Mouse (Mus musculus): Measurements from ENCODE around the gene Rffl. TPM values are rescaled to one million over a fixed set of nuclear protein-coding genes. Genes with fewer than 3 reads are reported as not detected.
A peak's percentile ranks its signal among the peaks of the same experiment; 100 is the strongest.

The Rffl gene
- polyA plus RNA-seq, 1 experiment from 2014 or later = 17.9 TPM

DNA sequence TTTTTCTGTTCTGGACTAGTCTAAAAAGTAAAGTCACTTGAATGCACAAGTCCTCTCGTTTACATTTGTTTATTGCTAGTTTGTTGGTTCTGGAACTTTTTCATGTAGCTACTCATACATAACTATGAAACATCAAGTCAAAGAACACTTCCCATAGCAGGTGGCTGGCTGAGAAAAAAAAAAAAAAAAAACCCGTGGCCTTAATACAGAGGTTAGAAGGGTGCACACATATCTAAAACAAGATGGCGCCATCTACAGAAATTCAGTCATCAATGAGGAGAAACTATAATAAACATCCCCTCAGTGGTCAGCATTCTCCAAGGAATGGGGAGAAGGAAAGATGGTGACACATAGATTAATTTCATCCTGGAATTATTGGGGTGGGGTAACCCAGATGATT, 63.6 kb downstream of the Rffl start:
- Histone ChIP-seq H3K4me3 (ENCODE audit: low read depth, low read length) (no peak overlapping the region), H3K27me3 (ENCODE audit: control insufficient read depth, insufficient read depth, low read length) (no peaks in the 10 kb centered on the region), H3K4me1 (ENCODE audit: control insufficient read depth, insufficient read depth, low read length) (no peaks in the 10 kb centered on the region), H3K4me2 (replicated peaks; ENCODE audit: low read depth, low read length) (no peak overlapping the region), H3K9me3 (ENCODE audit: control insufficient read depth, low read depth, low read length) (no peaks in the 10 kb centered on the region), H3K36me3 (ENCODE audit: control insufficient read depth, insufficient read depth, low read length) (peaks cover 18% of the 10 kb centered on the region), H3K9ac (replicated peaks; ENCODE audit: low read depth, low read length) (no peak overlapping the region), H3K27ac (ENCODE audit: low read length) (no peak overlapping the region)
- ATAC-seq (ENCODE audit: insufficient number of reproducible peaks, insufficient read depth, low FRiP score, low read depth) = no peak
- WGBS = 74% methylated on average over 3 of the region's 3 CpGs

DNA sequence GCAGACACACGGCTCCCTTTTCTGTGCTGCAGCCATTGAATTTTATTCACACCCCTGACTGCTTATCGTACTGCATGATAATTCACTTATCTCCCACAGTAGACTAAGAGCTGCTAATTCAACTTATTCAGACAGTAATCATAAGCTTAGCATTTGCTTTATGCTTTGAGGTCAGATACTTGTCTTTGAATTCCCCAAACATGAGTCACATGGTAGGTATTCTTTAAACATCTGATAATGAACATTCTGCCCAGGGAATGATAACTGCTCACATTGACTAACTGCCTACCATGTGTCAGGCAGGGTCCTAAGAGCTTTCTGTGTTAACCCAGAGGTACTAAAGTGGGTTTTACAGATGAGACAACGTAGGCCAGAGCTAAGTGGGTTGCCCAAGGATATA, 64.4 kb downstream of the Rffl start:
- Histone ChIP-seq H3K4me1 (ENCODE audit: control insufficient read depth, insufficient read depth, low read length) (no peaks in the 10 kb centered on the region), H3K27ac (ENCODE audit: low read length) (no peak overlapping the region), H3K9ac (replicated peaks; ENCODE audit: low read depth, low read length) (no peak overlapping the region), H3K36me3 (ENCODE audit: control insufficient read depth, insufficient read depth, low read length) (peaks cover 23% of the 10 kb centered on the region), H3K27me3 (ENCODE audit: control insufficient read depth, insufficient read depth, low read length) (no peaks in the 10 kb centered on the region), H3K4me3 (ENCODE audit: low read depth, low read length) (no peak overlapping the region), H3K9me3 (ENCODE audit: control insufficient read depth, low read depth, low read length) (no peaks in the 10 kb centered on the region), H3K4me2 (replicated peaks; ENCODE audit: low read depth, low read length) (no peak overlapping the region)
- no peak for ATAC-seq (ENCODE audit: insufficient number of reproducible peaks, insufficient read depth, low FRiP score, low read depth)
- WGBS = 61% methylated on average over 3 of the region's 3 CpGs

DNA sequence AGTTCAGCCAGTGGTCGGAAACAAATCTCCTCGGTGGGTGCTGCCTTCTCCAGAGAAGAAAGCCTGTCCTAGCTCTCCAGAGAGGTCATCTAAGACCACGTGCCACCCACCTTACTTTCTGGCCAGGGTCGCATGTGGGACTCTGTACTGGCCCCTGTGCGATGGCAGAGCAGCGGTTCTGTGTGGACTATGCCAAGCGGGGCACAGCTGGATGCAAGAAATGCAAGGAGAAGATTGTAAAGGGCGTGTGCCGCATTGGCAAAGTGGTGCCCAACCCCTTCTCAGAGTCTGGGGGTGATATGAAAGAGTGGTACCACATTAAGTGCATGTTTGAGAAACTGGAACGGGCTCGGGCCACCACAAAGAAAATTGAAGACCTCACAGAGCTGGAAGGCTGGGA, 87.6 kb downstream of the Rffl start:
- ATAC-seq (ENCODE audit: insufficient number of reproducible peaks, insufficient read depth, low FRiP score, low read depth) = no peak
- peaks cover 13% of the 10 kb centered on the region for H3K4me1 ChIP-seq (ENCODE audit: control insufficient read depth, insufficient read depth, low read length)
- no peak overlapping the region for H3K4me2 ChIP-seq (replicated peaks; ENCODE audit: low read depth, low read length)
- H3K4me3 ChIP-seq (ENCODE audit: low read depth, low read length) = no peak overlapping the region
- no peaks in the 10 kb centered on the region for H3K27me3 ChIP-seq (ENCODE audit: control insufficient read depth, insufficient read depth, low read length)
- WGBS = 87% methylated on average over 11 of the region's 11 CpGs
- no peak overlapping the region for H3K27ac ChIP-seq (ENCODE audit: low read length)
- peaks cover 39% of the 10 kb centered on the region for H3K36me3 ChIP-seq (ENCODE audit: control insufficient read depth, insufficient read depth, low read length)
- no peak overlapping the region for H3K9ac ChIP-seq (replicated peaks; ENCODE audit: low read depth, low read length)
- no peaks in the 10 kb centered on the region for H3K9me3 ChIP-seq (ENCODE audit: control insufficient read depth, low read depth, low read length)

DNA sequence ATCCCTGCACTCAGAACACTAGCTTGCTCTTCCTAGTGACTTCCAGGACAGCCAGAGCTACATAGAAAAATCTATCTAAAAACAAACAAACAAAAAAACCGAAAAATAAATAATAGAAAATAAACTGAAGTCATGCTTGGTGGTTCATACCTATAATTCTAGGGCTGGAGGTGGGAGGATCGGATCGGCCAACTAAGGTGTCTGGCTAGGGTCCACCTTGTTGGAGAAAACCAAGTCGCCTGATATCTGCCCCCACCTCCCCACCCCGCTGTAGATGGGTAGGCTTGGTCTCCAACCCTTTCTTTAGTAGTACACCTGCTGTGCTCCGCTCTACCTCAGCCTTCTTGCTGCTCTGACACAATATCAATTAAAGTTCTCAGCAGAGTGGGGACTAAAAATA, 88.8 kb downstream of the Rffl start:
- ATAC-seq (ENCODE audit: insufficient number of reproducible peaks, insufficient read depth, low FRiP score, low read depth) = no peak
- peak overlapping the region; percentile 92 for H3K9ac ChIP-seq (replicated peaks; ENCODE audit: low read depth, low read length)
- peak overlapping the region; percentile 95 for H3K4me3 ChIP-seq (ENCODE audit: low read depth, low read length)
- H3K36me3 ChIP-seq (ENCODE audit: control insufficient read depth, insufficient read depth, low read length) = peaks cover 29% of the 10 kb centered on the region
- H3K27me3 ChIP-seq (ENCODE audit: control insufficient read depth, insufficient read depth, low read length) = no peaks in the 10 kb centered on the region
- H3K27ac ChIP-seq (ENCODE audit: low read length) = no peak overlapping the region; the same call in 1 of the 2 replicates
- WGBS = 44% methylated on average over 6 of the region's 6 CpGs
- no peaks in the 10 kb centered on the region for H3K9me3 ChIP-seq (ENCODE audit: control insufficient read depth, low read depth, low read length)
- H3K4me1 ChIP-seq (ENCODE audit: control insufficient read depth, insufficient read depth, low read length) = peaks cover 13% of the 10 kb centered on the region
- H3K4me2 ChIP-seq (replicated peaks; ENCODE audit: low read depth, low read length) = peak overlapping the region; percentile 50

DNA sequence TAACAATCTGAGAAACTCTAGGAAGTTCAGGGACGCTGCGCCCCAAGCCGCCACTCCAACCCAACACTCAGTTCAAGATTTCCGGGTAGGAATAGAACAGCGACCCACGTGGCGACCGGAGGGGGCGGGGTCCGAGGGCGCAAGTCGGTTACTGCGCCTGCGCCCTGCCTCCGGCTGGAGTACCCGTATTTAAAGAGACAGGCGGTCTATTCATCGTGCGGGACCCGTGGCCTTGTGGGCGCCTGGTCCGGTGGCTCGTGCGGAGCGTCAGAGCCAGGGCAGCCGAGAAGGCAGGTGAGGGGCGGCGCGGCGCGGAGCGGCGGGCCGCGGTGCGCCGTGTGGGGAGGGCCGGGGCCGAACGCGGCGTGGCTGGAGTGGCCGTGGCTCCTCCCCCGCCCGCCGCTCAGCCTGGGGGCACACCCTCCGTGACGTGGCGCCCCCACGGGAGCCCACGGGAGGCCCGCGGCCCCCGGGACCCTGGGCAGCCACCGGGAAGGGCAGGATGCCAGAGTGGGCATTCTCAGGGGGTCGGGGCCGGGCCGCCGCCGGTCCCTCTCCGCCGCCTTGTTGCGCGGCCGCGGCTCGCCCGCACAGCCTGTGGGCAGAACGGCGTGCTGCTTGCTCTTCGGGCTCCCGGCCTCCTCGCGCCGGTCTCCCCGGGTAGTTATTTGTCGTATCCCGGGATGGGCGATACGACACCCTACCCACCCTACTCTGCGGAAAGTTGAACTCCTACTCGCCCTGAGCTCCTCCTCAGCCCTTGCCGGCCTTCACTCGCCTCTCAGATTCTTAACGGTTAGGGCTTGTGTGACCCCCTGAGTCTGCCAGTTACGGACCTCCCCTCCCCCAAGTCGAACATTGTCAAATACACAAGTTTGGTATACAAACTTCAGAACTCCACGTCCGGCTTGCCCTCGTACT, 89.8 kb downstream of the Rffl start, which contains the start of gene Lig3:
Lig3 (plus strand) TSS at position 126 of the 921 bp plus-strand sequence.
- ATAC-seq (ENCODE audit: insufficient number of reproducible peaks, insufficient read depth, low FRiP score, low read depth) = peak; percentile 93
- no peaks in the 10 kb centered on the region for H3K9me3 ChIP-seq (ENCODE audit: control insufficient read depth, low read depth, low read length)
- peak within 1 kb of the TSS; percentile 94 for H3K27ac ChIP-seq (ENCODE audit: low read length)
- peaks cover 13% of the 10 kb centered on the region for H3K4me1 ChIP-seq (ENCODE audit: control insufficient read depth, insufficient read depth, low read length)
- peaks cover 22% of the 10 kb centered on the region for H3K36me3 ChIP-seq (ENCODE audit: control insufficient read depth, insufficient read depth, low read length)
- under 1% methylated on average over 83 of the region's 90 CpGs for WGBS
- peak within 1 kb of the TSS; percentile 95 for H3K4me3 ChIP-seq (ENCODE audit: low read depth, low read length)
- H3K4me2 ChIP-seq (replicated peaks; ENCODE audit: low read depth, low read length) = peak within 1 kb of the TSS; percentile 85
- H3K27me3 ChIP-seq (ENCODE audit: control insufficient read depth, insufficient read depth, low read length) = no peaks in the 10 kb centered on the region
- H3K9ac ChIP-seq (replicated peaks; ENCODE audit: low read depth, low read length) = peak within 1 kb of the TSS; percentile 92

DNA sequence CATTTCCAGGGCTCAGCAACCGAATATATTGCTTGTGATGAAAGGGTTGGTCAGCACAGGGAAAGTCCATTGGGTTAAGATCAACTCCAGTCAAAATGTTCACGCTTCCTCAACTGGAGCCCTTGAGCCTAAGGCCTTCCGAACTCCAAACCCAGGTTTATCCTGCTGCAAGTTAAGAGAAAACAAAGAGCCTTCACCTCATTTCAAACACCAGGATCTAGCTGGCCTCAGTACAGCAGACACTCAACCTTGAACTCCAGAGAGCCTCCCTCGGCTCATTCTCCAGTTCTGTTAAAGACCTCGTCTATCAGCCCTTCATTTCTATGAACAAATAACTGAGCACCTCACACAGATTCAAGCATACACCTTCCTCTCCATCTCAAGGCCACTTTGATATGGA, 90.9 kb downstream of the Rffl start:
- 40% methylated on average over 5 of the region's 5 CpGs for WGBS
- Histone ChIP-seq H3K4me2 (replicated peaks; ENCODE audit: low read depth, low read length) (peak overlapping the region; percentile 85), H3K4me3 (ENCODE audit: low read depth, low read length) (peak overlapping the region; percentile 95), H3K9me3 (ENCODE audit: control insufficient read depth, low read depth, low read length) (no peaks in the 10 kb centered on the region), H3K4me1 (ENCODE audit: control insufficient read depth, insufficient read depth, low read length) (peaks cover 13% of the 10 kb centered on the region), H3K9ac (replicated peaks; ENCODE audit: low read depth, low read length) (peak overlapping the region; percentile 92), H3K27ac (ENCODE audit: low read length) (peak overlapping the region; percentile 21; the same call in 1 of the 2 replicates), H3K36me3 (ENCODE audit: control insufficient read depth, insufficient read depth, low read length) (peaks cover 13% of the 10 kb centered on the region), H3K27me3 (ENCODE audit: control insufficient read depth, insufficient read depth, low read length) (no peaks in the 10 kb centered on the region)
- ATAC-seq (ENCODE audit: insufficient number of reproducible peaks, insufficient read depth, low FRiP score, low read depth) = no peak

DNA sequence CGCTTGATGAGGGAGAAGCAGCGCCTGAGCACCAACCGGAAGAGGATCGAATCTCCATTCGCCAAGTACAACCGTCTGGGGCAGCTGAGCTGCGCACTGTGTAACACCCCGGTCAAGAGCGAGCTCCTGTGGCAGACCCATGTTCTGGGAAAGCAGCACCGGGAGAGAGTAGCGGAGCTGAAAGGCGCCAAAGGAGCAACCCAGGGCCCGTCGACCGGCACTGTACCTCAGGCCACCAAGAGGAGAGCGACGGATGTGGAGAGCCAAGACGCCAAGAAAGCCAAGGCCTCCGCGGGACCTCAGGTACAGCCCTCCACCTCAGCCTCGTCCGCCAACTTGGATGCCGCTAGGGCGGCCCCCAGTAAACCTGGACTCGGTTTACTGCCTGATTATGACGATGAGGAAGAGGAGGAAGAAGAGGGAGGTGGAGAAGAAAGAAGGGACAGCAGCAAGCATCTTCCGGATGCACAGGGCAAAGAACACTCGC, 106.5 kb downstream of the Rffl start:
- Histone ChIP-seq H3K4me2 (replicated peaks; ENCODE audit: low read depth, low read length) (peak overlapping the region; percentile 96), H3K4me3 (ENCODE audit: low read depth, low read length) (peak overlapping the region; percentile 99), H3K27me3 (ENCODE audit: control insufficient read depth, insufficient read depth, low read length) (no peaks in the 10 kb centered on the region), H3K9me3 (ENCODE audit: control insufficient read depth, low read depth, low read length) (no peaks in the 10 kb centered on the region), H3K36me3 (ENCODE audit: control insufficient read depth, insufficient read depth, low read length) (no peaks in the 10 kb centered on the region; the same call in 1 of the 2 replicates), H3K27ac (ENCODE audit: low read length) (peak overlapping the region; percentile 92; the same call in 1 of the 2 replicates), H3K4me1 (ENCODE audit: control insufficient read depth, insufficient read depth, low read length) (peaks cover 18% of the 10 kb centered on the region), H3K9ac (replicated peaks; ENCODE audit: low read depth, low read length) (peak overlapping the region; percentile 80)
- under 1% methylated on average over 28 of the region's 28 CpGs for WGBS
- ATAC-seq (ENCODE audit: insufficient number of reproducible peaks, insufficient read depth, low FRiP score, low read depth) = peak; percentile 54; the same call in 1 of the 2 replicates

DNA sequence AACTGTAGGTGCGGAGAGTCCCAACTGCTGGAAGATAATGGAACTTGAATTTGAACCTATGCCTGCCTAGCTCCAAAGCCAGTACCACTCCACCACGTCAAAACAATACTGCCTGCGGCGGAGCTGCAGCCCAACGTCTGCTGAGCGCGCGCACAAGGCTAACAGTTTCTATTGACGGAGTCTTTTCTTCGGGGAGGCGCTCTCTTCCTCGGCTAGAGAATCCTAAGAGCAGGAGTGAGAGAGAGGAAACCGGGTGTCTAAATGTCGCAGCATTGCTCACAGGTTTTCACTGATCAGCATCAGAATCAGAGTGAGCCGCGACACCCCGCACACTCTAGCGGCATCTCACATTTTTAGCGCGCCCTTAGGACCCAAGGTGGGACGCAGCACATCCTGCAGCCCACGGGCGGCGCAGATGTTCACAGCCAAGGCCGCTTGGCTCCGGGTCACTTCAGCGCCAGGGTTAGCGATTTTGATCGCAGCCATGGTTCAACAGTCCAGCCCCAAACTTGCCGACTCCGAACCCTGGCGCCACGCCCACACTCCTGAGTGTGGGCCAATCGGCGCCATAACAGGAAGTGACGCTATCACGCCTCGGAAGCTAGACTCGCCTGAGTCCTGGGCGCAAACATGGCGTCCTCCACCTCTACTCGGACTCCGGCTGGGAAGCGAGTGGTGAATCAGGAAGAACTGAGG, 107.1 kb downstream of the Rffl start, which contains the start of the genes Cct6b and Zfp830:
Cct6b (minus strand) TSS at position 580 of the 696 bp plus-strand sequence.
Zfp830 (plus strand) TSS at position 604 of the 696 bp plus-strand sequence.
- Histone ChIP-seq H3K9ac (replicated peaks; ENCODE audit: low read depth, low read length) (peak within 1 kb of the TSS; percentile 80), H3K4me2 (replicated peaks; ENCODE audit: low read depth, low read length) (peak within 1 kb of the TSS; percentile 96), H3K27me3 (ENCODE audit: control insufficient read depth, insufficient read depth, low read length) (no peaks in the 10 kb centered on the region), H3K4me1 (ENCODE audit: control insufficient read depth, insufficient read depth, low read length) (peaks cover 18% of the 10 kb centered on the region), H3K27ac (ENCODE audit: low read length) (peak within 1 kb of the TSS; percentile 92), H3K4me3 (ENCODE audit: low read depth, low read length) (peak within 1 kb of the TSS; percentile 99), H3K36me3 (ENCODE audit: control insufficient read depth, insufficient read depth, low read length) (no peaks in the 10 kb centered on the region), H3K9me3 (ENCODE audit: control insufficient read depth, low read depth, low read length) (no peaks in the 10 kb centered on the region)
- peak; percentile 99 for ATAC-seq (ENCODE audit: insufficient number of reproducible peaks, insufficient read depth, low FRiP score, low read depth)
- under 1% methylated on average over 44 of the region's 44 CpGs for WGBS

Data from stomach, embryonic 14.5 days (tissue).